Mouse (Mus musculus): ENCODE data around the gene Bag5.

GRCm38 (mm10) chr12:111682003-111682402, 31.1 kb downstream of the Bag5 start:
- TF ChIP-seq CTCF (IDR thresholded peaks at IDR 0.05; ENCODE audit: control insufficient read depth, insufficient read depth, low read length) (no peak), POLR2A (IDR thresholded peaks at IDR 0.05; ENCODE audit: borderline replicate concordance, control insufficient read depth, low read depth, low read length) (no peak)
